Mouse (Mus musculus) layer of hippocampus, adult 2 months (tissue): ENCODE data around the gene Ier2. TPM values are rescaled to one million over a fixed set of nuclear protein-coding genes. Genes with fewer than 3 reads are reported as not detected.

ENCODE experiments used
- DNase-seq, 2 experiments: peaks; one replicate each; pipeline ENCODE4 v3.0.0; 2022; ENCODE audit warnings: low spot score in 2 of 2
- H3K27ac ChIP-seq: fragments of 200-600 bp; 2 replicates; pipeline ENCODE4 v1.8.1; 2022
- H3K4me3 ChIP-seq: fragments of 200-600 bp; 2 replicates; pipeline ENCODE4 v1.8.1; 2022; ENCODE audit warnings: mild to moderate bottlenecking
- CTCF ChIP-seq: fragments of 200-600 bp; conservative IDR thresholded peaks from 2 replicates; pipeline ENCODE4 v1.8.1; 2022; ENCODE audit warnings: antibody characterized with exemption, mild to moderate bottlenecking, moderate library complexity
- total RNA-seq, 2 experiments: library from RNA; stranded (reverse); gene quantifications; 2 replicates each; pipeline ENCODE4 v1.2.3; 2021

The Ier2 gene
- total RNA-seq, 2 experiments from 2014 or later: 5.1 to 7.2 TPM

DNA sequence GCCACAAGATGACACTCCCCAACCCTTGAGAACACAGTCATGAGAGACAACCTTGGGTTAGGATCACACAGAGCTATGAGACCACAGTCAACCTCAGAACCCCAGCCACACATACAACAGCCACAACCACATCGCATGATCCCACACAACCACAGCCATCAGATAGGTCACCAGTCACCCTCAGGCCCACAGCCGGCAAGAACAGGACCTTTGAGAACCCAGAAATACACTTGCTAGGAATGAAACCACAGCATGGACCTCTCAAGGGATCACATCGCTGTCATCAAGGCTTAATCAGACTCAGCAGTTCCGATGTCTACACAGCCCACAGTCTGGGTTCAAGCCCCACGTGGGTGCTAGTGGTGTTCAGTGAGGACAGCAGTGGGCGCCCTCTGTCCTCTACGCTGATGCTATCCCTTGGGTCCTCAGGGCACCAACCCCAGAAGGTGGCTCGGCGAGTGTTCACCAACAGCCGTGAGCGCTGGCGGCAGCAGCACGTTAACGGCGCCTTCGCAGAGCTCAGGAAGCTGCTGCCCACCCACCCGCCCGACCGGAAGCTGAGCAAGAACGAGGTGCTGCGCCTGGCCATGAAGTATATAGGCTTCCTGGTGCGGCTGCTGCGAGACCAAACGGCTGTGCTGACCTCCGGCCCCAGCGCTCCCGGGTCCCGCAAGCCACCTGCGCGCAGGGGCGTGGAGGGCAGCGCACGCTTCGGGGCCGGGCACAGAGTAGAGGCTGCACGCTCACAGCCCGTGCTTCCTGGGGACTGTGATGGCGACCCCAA lies 41.0 kb upstream of the Ier2 start:
- H3K27ac ChIP-seq: peak overlapping the region; percentile 85
- no peak for DNase-seq
- H3K4me3 ChIP-seq: peak overlapping the region; percentile 24; the same call in 1 of the 2 replicates

GRCm38 (mm10) chr8:84702963-84703465 lies 40.4 kb upstream of the Ier2 start:
- no peak overlapping the region for H3K4me3 ChIP-seq
- no peak for DNase-seq
- peak overlapping the region; percentile 85 for H3K27ac ChIP-seq
- TF ChIP-seq CTCF: no peak

More for the DNA sequence above, 41.0 kb upstream of the Ier2 start:
- no peak for TF ChIP-seq CTCF

GRCm38 (mm10) chr8:84702561-84702960 lies 39.9 kb upstream of the Ier2 start:
- Histone ChIP-seq H3K27ac (peak overlapping the region; percentile 85), H3K4me3 (peak overlapping the region; percentile 37)
- TF ChIP-seq CTCF: no peak
- DNase-seq: no peak

DNA sequence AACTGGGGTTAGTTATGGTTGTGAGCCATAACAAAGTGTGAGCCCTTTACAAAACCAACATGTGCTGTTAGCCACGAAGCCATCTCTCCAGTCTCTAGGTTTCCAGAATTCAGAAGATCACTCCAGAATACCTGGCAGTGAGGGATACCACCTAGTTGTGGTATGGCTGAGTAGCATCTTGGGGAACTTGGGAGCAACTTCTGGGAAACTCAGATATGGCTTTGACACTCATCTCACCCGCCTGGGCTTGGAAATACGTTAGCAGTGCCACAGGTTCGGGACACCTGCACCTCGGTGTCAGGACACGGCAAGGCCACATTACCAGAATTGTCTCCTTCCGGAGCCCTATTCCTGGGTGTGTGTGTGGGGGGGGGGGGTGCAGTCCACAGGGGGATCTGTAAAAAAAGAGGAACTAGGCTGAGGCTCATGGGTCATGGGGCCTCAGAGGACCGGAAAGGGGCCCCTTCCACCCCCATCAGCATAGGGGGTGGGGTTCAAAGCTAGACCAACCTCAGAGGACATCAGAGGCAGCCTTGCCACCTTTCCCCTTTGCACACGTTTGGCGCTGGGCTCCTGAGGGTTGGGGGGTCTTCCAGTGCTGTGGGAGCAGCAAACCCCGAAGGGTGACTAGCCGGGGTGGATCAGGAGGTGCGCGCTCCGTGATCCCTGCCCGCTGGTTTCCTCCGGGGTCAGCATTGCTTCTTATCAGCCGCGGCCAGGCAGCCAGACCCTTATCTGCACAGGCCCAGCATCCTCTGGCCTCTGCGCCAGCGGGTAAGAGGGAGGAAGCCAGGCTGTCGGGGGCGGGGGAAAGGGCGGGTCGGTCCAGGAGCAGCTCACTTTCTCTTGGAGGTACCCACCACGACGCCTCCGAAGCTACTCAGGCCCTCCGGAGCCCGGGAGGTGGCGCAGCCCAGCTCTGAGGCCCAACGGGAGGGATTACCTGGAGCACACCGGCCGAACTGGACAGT lies 38.6 kb upstream of the Ier2 start, which contains the start of gene Lyl1:
Gene Lyl1, plus strand, starts transcription at position 517 of the 971 bp plus-strand sequence.
- DNase-seq: no peak
- Histone ChIP-seq H3K27ac (peak within 1 kb of the TSS; percentile 85), H3K4me3 (peak within 1 kb of the TSS; percentile 37)
- peak; percentile 43; the same call in 1 of the 2 replicates for TF ChIP-seq CTCF

GRCm38 (mm10) chr8:84700526-84700925 lies 37.9 kb upstream of the Ier2 start:
- TF ChIP-seq CTCF: no peak
- Histone ChIP-seq H3K4me3 (no peak overlapping the region), H3K27ac (peak overlapping the region; percentile 73)
- no peak for DNase-seq

DNA sequence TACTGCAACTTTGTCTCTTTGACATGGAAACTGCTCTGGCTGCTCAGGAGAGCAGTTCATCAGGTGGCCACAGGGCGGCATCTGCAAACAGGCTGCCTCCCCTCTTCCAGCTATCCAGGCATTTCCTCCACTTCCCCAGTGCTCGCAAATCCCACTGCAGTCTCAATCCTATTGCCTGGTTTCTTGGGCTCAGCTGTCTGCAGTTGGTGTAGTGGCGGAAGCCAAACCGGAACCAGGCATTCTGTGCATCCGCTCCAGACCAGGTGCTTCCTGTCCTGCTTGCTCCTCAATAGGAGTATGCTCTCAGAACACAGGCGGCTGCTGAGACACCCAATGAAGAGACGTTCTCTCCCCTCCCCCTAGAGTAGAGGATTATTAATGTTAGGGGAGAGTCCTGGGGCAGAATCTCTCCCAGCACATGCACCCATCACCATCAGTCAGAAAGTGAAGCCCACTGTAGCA lies 37.2 kb upstream of the Ier2 start:
- Histone ChIP-seq H3K27ac (peak overlapping the region; percentile 73), H3K4me3 (no peak overlapping the region)
- peak in 1 of 2 experiments; percentile 65 for DNase-seq
- TF ChIP-seq CTCF: peak; percentile 92

DNA sequence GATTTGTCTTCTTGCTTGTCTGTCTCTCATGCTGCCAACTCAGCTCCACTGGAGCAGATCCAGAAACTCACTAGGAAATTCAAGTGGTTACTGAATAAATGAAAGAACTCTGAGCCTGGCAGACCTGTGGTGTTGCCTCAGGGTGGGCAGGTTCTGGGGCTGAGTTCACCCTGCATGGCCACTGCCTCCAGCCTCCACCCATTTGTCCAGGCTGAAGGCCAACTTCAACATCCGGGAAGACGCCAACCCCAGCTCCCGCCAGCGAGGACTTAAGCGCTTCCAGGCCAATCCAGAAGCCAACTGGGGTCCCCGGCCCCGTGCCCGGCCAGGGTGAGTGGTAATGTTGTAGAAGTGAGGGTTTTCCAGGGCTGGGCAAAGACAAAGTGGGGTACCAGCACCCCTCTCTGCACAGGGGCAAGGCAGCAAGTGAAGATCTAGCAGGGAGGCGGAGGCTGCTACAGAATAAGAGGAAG lies 36.3 kb upstream of the Ier2 start:
- Histone ChIP-seq H3K27ac (peak overlapping the region; percentile 73), H3K4me3 (no peak overlapping the region; the same call in 1 of the 2 replicates)
- no peak for TF ChIP-seq CTCF
- no peak for DNase-seq

GRCm38 (mm10) chr8:84698288-84698687 lies 35.6 kb upstream of the Ier2 start:
- no peak for DNase-seq
- H3K4me3 ChIP-seq: no peak overlapping the region
- H3K27ac ChIP-seq: peak overlapping the region; percentile 73; the same call in 1 of the 2 replicates
- no peak for TF ChIP-seq CTCF

DNA sequence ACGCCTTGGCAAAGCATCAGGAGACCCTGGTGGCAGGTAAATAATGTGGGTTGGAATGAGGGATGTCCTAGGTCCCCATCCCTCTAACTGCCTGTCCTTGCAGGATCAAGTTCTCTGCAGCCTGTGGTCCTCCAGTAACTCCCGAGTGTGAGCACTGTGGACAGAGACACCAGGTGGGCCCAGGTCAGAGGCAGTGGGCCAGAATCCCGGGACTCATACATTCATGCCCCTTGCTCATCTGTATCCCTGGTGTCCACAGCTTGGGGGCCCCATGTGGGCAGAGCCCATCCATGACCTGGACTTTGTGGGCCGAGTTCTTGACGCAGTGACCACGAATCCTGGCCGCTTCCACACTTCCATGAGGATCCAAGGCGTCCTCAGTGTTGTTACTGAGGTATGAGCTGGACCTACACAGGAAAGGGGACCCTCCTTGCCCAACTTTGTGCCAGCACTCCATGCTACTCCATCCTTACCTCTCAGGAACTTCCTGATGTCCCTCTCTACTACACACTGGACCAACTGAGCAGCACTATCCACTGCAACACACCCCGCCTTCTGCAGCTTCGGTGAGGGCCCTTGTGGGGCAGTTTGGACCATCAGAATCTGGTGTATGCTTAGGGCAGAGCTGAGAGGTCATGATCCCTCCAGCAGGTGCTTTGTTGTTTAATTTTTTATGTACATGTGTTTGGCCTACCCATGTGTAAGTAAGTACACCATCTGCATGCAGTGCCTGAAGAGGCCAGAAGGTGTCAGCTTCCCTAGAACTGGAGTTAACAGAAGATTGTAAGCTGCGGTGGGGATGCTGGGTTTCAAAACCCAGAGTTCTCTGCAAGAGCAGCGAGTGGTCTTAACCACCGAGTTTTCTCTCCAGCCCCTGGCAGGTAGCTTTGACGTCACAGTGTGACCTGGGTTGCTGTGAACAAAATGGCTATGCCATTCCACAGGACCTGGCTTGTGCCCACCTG lies 34.8 kb upstream of the Ier2 start:
- TF ChIP-seq CTCF: peak; percentile 85
- no peak overlapping the region for H3K4me3 ChIP-seq
- no peak for DNase-seq
- H3K27ac ChIP-seq: peak overlapping the region; percentile 73; the same call in 1 of the 2 replicates

- Histone ChIP-seq H3K27ac (no peak overlapping the region), H3K4me3 (no peak overlapping the region)
- TF ChIP-seq CTCF: no peak
- no peak for DNase-seq
Observed at GRCm38 (mm10) chr8:84695140-84695539, 32.5 kb upstream of the Ier2 start.

DNA sequence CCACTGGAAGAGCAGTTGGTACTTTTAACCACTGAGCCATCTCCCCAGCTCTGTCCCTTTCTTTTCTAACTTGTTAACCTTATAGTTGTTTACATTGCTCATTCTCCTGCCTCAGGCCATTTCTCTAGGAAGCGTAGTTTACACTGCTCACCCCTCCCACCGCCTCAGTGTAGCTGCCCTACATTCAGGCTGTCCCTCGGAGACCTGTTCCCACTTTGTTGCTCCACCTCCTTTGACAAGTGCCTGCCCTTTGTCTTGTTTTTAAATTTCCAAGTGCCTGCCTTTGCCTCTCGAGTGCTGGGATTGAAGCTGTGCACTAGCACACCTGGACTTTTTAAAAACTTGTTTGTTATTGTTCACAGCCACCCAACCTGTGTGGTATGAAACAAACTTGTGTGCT lies 30.7 kb upstream of the Ier2 start:
- TF ChIP-seq CTCF: no peak
- no peak for DNase-seq
- no peak overlapping the region for H3K27ac ChIP-seq
- H3K4me3 ChIP-seq: no peak overlapping the region
